Comparison of ENCODE assay signal across 9 mouse cellular contexts in the genomic region with DNA sequence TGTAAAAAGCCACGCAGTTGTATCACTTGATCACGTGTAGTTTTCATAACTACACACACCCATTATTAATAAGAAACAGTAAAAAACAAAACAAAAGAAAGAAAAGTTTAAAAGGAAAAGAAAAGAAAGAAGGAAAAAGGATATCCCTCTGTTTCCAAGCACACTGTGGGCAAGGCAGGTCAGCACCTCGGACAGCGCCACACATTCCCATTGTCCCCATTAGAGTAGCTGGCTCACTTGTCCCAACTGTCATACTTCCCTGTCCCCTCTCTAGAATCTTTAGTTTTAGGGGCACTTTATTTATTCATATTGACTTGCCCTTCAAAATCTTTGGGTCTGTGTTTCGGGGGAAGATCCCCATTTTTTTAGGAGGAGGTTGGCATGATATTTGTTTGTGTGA. TPM values are rescaled to one million over a fixed set of nuclear protein-coding genes. Genes with fewer than 3 reads are reported as not detected.
DNase-seq lines count a peak whose midpoint lies in the region; ATAC-seq and TF ChIP-seq lines count a peak whose summit lies in the region.
"Had no signal": no experiment of that assay in that cellular context is flagged by ENCODE, and none has a peak within 500 bp of the region (broad histone marks: within the 10 kb centered on the region; RNA-seq: fewer than 3 reads in every experiment).

No protein-coding gene starts in this region.

- ATAC-seq in kidney, embryonic 14.5 days (ENCODE audit: low FRiP score, low TSS enrichment) = no peak
- ATAC-seq in limb, embryonic 14.5 days (ENCODE audit: low FRiP score, low read depth) = no peak
- ATAC-seq in megakaryocyte progenitor cell, adult 5-6 weeks (replicated peaks; ENCODE audit: poor library complexity) = no peak
- ATAC-seq in activated CD4-positive, CD25-positive, alpha-beta regulatory T cell, adult 4 months = no peak

- no peaks in the 10 kb centered on the region for H3K27me3 ChIP-seq in kidney, embryonic 14.5 days (ENCODE audit: control insufficient read depth, insufficient read depth, low read length)
- H3K27me3 ChIP-seq in limb, embryonic 14.5 days (ENCODE audit: control insufficient read depth, insufficient read depth, low read length) = no peaks in the 10 kb centered on the region
- H3K27me3 ChIP-seq: midbrain, embryonic 12.5 days had no signal

- WGBS in kidney, embryonic 14.5 days = 17% methylated on average over 5 of the region's 5 CpGs
- WGBS in limb, embryonic 14.5 days = 21% methylated on average over 5 of the region's 5 CpGs

- H3K27ac ChIP-seq in kidney, embryonic 14.5 days (ENCODE audit: low read depth, low read length) = no peak overlapping the region
- no peak overlapping the region for H3K27ac ChIP-seq in limb, embryonic 14.5 days (replicated peaks; ENCODE audit: low read depth, low read length)
- H3K27ac ChIP-seq: midbrain, embryonic 12.5 days had no signal

- H3K4me2 ChIP-seq in kidney, embryonic 14.5 days (replicated peaks; ENCODE audit: low read depth, low read length) = no peak overlapping the region
- H3K4me2 ChIP-seq in limb, embryonic 14.5 days (replicated peaks; ENCODE audit: low read depth, low read length, severe bottlenecking) = no peak overlapping the region
- H3K4me2 ChIP-seq: midbrain, embryonic 12.5 days had no signal

- TF ChIP-seq POLR2A in limb, embryonic 14.5 days (IDR thresholded peaks at IDR 0.05; ENCODE audit: borderline replicate concordance, extremely low read depth, insufficient read depth, insufficient read length) = no peak

- H3K9ac ChIP-seq in kidney, embryonic 14.5 days (ENCODE audit: low read depth, low read length) = no peak overlapping the region
- H3K9ac ChIP-seq in limb, embryonic 14.5 days (ENCODE audit: low read depth, low read length, severe bottlenecking) = no peak overlapping the region
- H3K9ac ChIP-seq: midbrain, embryonic 12.5 days had no signal

- no peaks in the 10 kb centered on the region for H3K36me3 ChIP-seq in kidney, embryonic 14.5 days (ENCODE audit: control insufficient read depth, insufficient read depth, low read length)
- H3K36me3 ChIP-seq in limb, embryonic 14.5 days (ENCODE audit: control insufficient read depth, insufficient read depth, low read length) = no peaks in the 10 kb centered on the region
- H3K36me3 ChIP-seq: midbrain, embryonic 12.5 days had no signal

- H3K4me1 ChIP-seq in kidney, embryonic 14.5 days (ENCODE audit: control insufficient read depth, insufficient read depth, low read length) = no peaks in the 10 kb centered on the region
- H3K4me1 ChIP-seq in limb, embryonic 14.5 days (ENCODE audit: control insufficient read depth, insufficient read depth, low read length) = no peaks in the 10 kb centered on the region
- H3K4me1 ChIP-seq: midbrain, embryonic 12.5 days had no signal

- no peak overlapping the region for H3K4me3 ChIP-seq in kidney, embryonic 14.5 days (ENCODE audit: low read length)
- H3K4me3 ChIP-seq in limb, embryonic 14.5 days (replicated peaks; ENCODE audit: low read length) = no peak overlapping the region
- H3K4me3 ChIP-seq: midbrain, embryonic 12.5 days had no signal

- H3K9me3 ChIP-seq in kidney, embryonic 14.5 days (ENCODE audit: control insufficient read depth, low read length) = no peaks in the 10 kb centered on the region
- no peaks in the 10 kb centered on the region for H3K9me3 ChIP-seq in limb, embryonic 14.5 days (ENCODE audit: control insufficient read depth, low read length)
- H3K9me3 ChIP-seq: midbrain, embryonic 12.5 days had no signal

- DNase-seq in kidney, adult 18-20 months = peak; percentile 39
- DNase-seq in Muller cell, postnatal 12 days (ENCODE audit: inconsistent ontology term) = peak; percentile 35
- DNase-seq in c-Kit-positive CD71-positive TER-119-negative erythroid progenitor cells, embryonic 14.5 days (ENCODE audit: low read depth) = peak; percentile 10
- peak; percentile 75 for DNase-seq in limb, embryonic 14.5 days (ENCODE audit: low spot score)
- DNase-seq in right cerebral cortex, postnatal 36 days (ENCODE audit: low spot score in 2 of 2) = no peak

RNA-seq across cellular contexts. Expression of gene Grid1, which starts 47.4 kb away (rescaled TPM):
- 0.51 and 0.76 TPM in 2 replicates for polyA plus RNA-seq in kidney, embryonic 14.5 days (2014; fragmentation: Nextera tagmentation; extraction: Ambion mirVana)
- polyA plus RNA-seq in limb, embryonic 14.5 days (2012; rRNA removed) = 2.0 and 2.2 TPM in 2 replicates
- 0.86 and 0.87 TPM in 2 replicates for polyA plus RNA-seq in limb, embryonic 14.5 days (2014; fragmentation: Nextera tagmentation; extraction: Ambion mirVana)
- not detected in 2 replicates for total RNA-seq in megakaryocyte progenitor cell, adult 5-6 weeks (2015)
- total RNA-seq in megakaryocyte progenitor cell, adult 5-6 weeks (2017) = not detected in 2 replicates
- polyA plus RNA-seq in activated CD4-positive, CD25-positive, alpha-beta regulatory T cell, adult 4 months (2017; shearing (Covaris generic)) = not detected

Comparison
In these comparisons a context has a peak if more than half of its experiments do, and no peak if none do; other contexts are left out.
1. DNase-seq: peak in kidney, adult 18-20 months (single experiment), Muller cell, postnatal 12 days (single experiment), c-Kit-positive CD71-positive TER-119-negative erythroid progenitor cells, embryonic 14.5 days (single experiment) and limb, embryonic 14.5 days (single experiment); none in right cerebral cortex, postnatal 36 days (0 of 2).